Mouse (Mus musculus) lung, embryonic 14.5 days (tissue): ENCODE measurements at regions not wholly inside any gene's neighbourhood (a gene's known extent, or its start where the extent isn't known, plus 50 kb on each side); places are given as distances from the start of the nearest gene placed in this dataset.

ENCODE experiments used
- ATAC-seq: fragments of 200-750 bp; cut with Nextera tagmentation; 2 replicates; pipeline ENCODE4 v1.8.0; 2017; ENCODE audit warnings: mild to moderate bottlenecking, moderate TSS enrichment, moderate library complexity; ENCODE audit not compliant: insufficient read depth
- DNase-seq: peaks from one replicate; pipeline ENCODE4 v3.0.0-alpha.2; 2015
- H3K27ac ChIP-seq: fragments of 300-500 bp; sonication (generic); 2 replicates; pipeline ENCODE4 v1.5.1; 2014; ENCODE audit warnings: low read depth, mild to moderate bottlenecking, moderate library complexity
- H3K27me3 ChIP-seq: fragments of 300-500 bp; sonication (generic); 2 replicates; pipeline ENCODE4 v1.6.1; 2014; ENCODE audit warnings: low read length, control low read depth; ENCODE audit not compliant: insufficient read depth
- H3K36me3 ChIP-seq: fragments of 300-500 bp; sonication (generic); 2 replicates; pipeline ENCODE4 v1.6.1; 2014; ENCODE audit warnings: control low read depth; ENCODE audit not compliant: insufficient read depth
- H3K4me1 ChIP-seq: fragments of 300-500 bp; sonication (generic); 2 replicates; pipeline ENCODE4 v1.6.1; 2014; ENCODE audit warnings: antibody characterized with exemption, control low read depth; ENCODE audit not compliant: insufficient read depth
- H3K4me2 ChIP-seq: fragments of 300-500 bp; sonication (generic); 2 replicates; pipeline ENCODE4 v1.6.1; 2014; ENCODE audit warnings: mild to moderate bottlenecking
- H3K4me3 ChIP-seq: fragments of 300-500 bp; sonication (generic); 2 replicates; pipeline ENCODE4 v1.5.1; 2014; ENCODE audit warnings: low read depth, low read length
- H3K9ac ChIP-seq: fragments of 300-500 bp; sonication (generic); 2 replicates; pipeline ENCODE4 v1.6.1; 2014
- H3K9me3 ChIP-seq: fragments of 300-500 bp; sonication (generic); 2 replicates; pipeline ENCODE4 v1.6.1; 2016; ENCODE audit warnings: low read depth, low read length, control low read depth
- CTCF ChIP-seq: IDR thresholded peaks from 2 replicates; pipeline ENCODE4 v1.5.1; 2016; ENCODE audit warnings: antibody characterized with exemption, low read depth
- WGBS: fragments of 180-500 bp; shearing (Covaris S2); extraction: QIAGEN DNeasy Blood & Tissue Kit; methylation state at CpG from one replicate; pipeline ENCODE4 v1.1.7; 2014; 5-methylcytosine and 5-hydroxymethylcytosine counted together

DNA sequence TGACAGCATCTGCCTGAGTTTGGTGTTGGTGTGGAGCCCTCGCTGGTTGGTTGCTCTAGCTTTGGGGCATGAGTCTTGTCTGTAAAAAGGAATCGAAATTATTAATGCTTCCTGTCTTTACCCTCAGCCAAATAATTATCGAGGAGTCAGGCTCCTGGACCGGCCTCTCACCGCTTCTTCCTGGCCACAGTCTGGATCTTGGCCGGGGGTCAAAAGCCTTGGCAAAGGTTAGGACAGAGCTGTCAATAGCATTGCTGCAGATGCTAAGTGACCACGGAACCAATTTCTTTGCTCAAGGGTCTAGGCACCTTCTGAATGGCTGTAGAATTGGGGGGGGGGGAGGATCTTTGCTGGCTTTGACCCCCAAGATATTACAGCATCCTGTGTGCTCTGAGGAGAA is 207.3 kb downstream of the Sec16b start:
- no peak for DNase-seq
- no peaks in the 10 kb centered on the region for H3K27me3 ChIP-seq
- WGBS, result 80% methylated on average over 7 of the region's 7 CpGs
- no peak overlapping the region for H3K9ac ChIP-seq
- H3K4me1 ChIP-seq, result no peaks in the 10 kb centered on the region
- ATAC-seq, result no peak
- H3K36me3 ChIP-seq, result no peaks in the 10 kb centered on the region
- TF ChIP-seq CTCF, result no peak
- H3K4me3 ChIP-seq, result no peak overlapping the region
- no peak overlapping the region for H3K4me2 ChIP-seq
- H3K9me3 ChIP-seq, result no peaks in the 10 kb centered on the region
- H3K27ac ChIP-seq, result no peak overlapping the region

DNA sequence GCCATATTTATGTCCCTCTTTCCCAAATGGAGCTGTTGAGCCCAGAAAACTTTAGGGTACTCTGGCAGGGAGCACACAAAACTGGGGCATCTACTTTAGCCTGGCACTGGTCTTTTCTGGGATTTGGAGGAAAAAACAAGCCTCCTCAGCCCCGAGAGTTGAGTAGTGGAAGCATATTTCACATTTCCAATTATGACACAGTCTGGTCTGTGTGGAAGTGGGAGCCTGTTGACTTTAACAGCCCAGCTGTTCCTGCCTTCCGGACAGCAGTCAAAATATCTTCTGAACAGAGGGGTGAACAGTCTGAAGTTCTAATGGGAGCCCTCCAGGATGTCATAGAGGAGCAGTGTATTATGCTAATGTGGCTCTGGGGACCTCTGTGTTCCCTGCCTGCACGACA is 209.1 kb downstream of the Sec16b start:
- Histone ChIP-seq H3K36me3 (no peaks in the 10 kb centered on the region), H3K9ac (no peak overlapping the region), H3K4me1 (no peaks in the 10 kb centered on the region), H3K27me3 (no peaks in the 10 kb centered on the region), H3K4me2 (no peak overlapping the region), H3K4me3 (no peak overlapping the region), H3K27ac (no peak overlapping the region), H3K9me3 (no peaks in the 10 kb centered on the region)
- TF ChIP-seq CTCF, result no peak
- 0 out of 2 replicates have a peak, but pooled peaks have one; percentile 28 for ATAC-seq
- DNase-seq, result no peak
- 44% methylated on average over 3 of the region's 3 CpGs for WGBS

DNA sequence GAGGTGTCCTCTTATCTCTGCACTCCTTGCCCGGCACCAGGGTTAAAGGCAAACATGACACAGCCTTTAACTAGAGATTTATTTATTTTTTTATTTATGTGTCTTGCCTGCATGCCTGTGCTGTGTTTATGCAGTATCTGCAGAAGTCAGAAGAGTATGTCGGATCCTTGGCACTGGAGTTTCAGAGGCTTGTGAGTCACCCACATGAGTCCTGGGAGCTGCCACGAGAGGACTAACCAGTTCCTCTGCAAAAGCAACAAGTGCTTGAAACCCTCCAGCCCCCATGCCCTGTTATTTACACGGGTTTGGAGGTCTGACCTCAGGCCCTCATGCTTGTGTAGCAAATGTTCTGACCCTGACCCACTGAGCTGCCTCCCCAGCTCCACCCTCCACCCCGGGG is 210.6 kb downstream of the Sec16b start:
- no peak for ATAC-seq
- Histone ChIP-seq H3K4me3 (no peak overlapping the region), H3K4me1 (no peaks in the 10 kb centered on the region), H3K27me3 (no peaks in the 10 kb centered on the region), H3K9ac (no peak overlapping the region), H3K4me2 (no peak overlapping the region), H3K27ac (no peak overlapping the region), H3K9me3 (no peaks in the 10 kb centered on the region), H3K36me3 (no peaks in the 10 kb centered on the region)
- WGBS, result 16% methylated on average over 5 of the region's 5 CpGs
- DNase-seq, result no peak
- no peak for TF ChIP-seq CTCF

DNA sequence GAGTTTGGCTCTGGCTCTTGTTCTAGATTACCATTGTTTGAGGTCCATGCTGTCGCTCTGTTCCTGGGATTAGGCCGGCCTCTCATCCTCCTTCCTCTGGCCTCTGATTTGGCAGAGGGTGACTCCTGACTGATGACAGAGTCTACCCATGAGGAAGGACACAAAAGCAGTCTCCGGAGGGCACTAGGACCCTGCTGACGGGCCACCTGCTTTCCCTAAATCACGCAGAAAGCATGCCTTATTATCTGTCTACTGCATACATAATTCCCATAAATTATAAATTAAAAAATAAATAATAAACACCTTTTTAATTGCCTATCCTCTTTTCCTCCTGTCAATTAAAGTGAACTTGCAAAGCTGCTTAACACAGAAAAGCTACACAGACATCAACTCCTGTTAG is 215.4 kb downstream of the Sec16b start:
- Histone ChIP-seq H3K4me2 (no peak overlapping the region), H3K36me3 (no peaks in the 10 kb centered on the region), H3K4me3 (no peak overlapping the region), H3K4me1 (no peaks in the 10 kb centered on the region), H3K9ac (no peak overlapping the region), H3K27ac (no peak overlapping the region), H3K27me3 (no peaks in the 10 kb centered on the region), H3K9me3 (no peaks in the 10 kb centered on the region)
- TF ChIP-seq CTCF, result no peak
- DNase-seq (no peak), ATAC-seq (no peak)
- WGBS, result 83% methylated on average over 5 of the region's 5 CpGs

DNA sequence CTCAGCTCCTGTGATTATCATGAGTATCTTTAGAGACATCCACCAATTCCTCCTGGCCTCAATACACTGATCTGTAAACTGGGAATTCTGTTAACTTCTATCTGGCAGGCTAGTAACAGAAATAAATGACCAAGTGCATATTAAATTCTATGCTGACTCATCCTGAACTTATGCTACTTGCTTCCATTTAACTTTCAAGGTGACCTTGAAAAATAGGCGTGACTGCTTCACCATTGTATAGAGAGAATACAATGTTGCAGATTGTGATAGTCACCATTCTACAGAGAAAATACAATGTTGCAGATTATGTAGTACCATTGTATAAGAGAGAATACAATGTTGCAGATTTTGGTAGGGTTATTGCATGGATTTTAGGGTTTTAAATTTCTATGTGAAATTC is 224.6 kb downstream of the Sec16b start:
- Histone ChIP-seq H3K4me1 (no peaks in the 10 kb centered on the region), H3K4me3 (no peak overlapping the region), H3K4me2 (no peak overlapping the region), H3K9me3 (no peaks in the 10 kb centered on the region), H3K27me3 (no peaks in the 10 kb centered on the region), H3K27ac (no peak overlapping the region), H3K36me3 (no peaks in the 10 kb centered on the region), H3K9ac (no peak overlapping the region)
- no peak for TF ChIP-seq CTCF
- DNase-seq, result no peak
- 96% methylated on average over 1 of the region's 1 CpGs for WGBS
- ATAC-seq, result no peak

DNA sequence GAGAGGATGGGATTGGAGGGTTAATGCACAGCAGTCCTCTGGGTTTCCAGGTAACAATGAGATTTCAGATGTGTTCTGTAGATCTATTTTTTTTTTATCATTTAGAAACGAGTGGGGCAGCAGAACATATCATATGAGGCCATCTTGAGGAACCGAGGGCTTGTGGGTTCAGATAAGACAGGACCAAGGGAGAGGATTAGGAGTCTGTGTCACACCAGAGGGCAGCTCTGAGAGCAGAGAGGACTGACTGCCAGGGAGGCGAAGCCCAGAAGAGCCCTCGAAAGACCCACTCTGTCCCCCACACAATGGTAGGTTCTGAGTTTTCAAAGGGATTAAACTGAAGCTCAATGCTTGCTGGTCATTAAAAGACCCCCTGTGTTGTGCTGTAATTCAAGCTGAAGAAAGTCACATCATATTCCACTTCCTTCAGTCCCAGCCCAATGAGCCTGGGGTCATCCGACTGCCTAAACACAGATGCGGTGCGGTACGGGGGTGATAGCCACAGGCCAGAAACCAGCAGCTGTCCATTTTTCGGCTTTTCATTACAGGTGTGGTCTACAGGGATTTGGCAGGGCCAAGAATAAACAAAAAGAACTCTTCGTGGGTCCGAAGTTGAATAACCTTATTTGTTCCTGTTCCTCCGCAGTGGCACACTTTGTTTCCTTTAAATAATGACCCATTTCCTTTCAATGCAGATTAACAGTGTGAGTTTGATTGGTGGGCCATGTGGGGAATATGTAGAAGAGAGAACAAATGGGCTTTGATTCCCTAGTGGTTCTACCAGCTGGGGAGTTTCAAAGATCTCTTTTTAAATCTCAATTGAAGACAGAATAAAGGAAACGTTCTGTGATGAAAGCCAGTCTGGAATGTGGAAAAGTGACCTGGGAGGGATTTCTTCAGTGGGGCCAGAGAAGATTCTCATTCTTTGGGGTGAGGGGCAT is 234.5 kb downstream of the Sec16b start:
- no peak for ATAC-seq
- no peak overlapping the region for H3K4me3 ChIP-seq
- DNase-seq, result no peak
- no peak overlapping the region for H3K27ac ChIP-seq
- H3K9me3 ChIP-seq, result no peaks in the 10 kb centered on the region
- no peak for TF ChIP-seq CTCF
- H3K36me3 ChIP-seq, result no peaks in the 10 kb centered on the region
- H3K9ac ChIP-seq, result no peak overlapping the region
- no peaks in the 10 kb centered on the region for H3K27me3 ChIP-seq
- H3K4me2 ChIP-seq, result no peak overlapping the region
- H3K4me1 ChIP-seq, result no peaks in the 10 kb centered on the region
- 50% methylated on average over 13 of the region's 13 CpGs for WGBS

DNA sequence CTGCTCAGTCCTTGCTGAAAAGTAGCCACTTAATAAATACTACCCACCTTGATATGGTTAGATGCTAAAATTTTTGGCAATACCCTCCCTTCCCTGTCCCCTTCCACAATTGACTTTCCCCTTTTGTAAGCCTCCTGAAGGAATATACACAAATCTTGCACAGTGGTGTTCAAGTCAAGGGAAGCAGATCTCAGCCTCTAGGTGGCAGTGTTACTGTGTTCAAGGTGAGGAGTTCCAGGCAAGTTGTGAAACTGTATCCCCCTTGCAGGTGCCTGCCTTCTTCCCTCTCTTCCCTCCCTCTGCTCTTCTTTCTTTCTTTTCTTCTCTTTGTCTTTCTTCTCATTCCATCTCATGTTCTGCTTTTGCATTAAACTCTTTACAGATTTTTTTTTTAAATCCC is 239.1 kb downstream of the Sec16b start:
- Histone ChIP-seq H3K9me3 (no peaks in the 10 kb centered on the region), H3K27me3 (no peaks in the 10 kb centered on the region), H3K4me3 (no peak overlapping the region), H3K9ac (no peak overlapping the region), H3K4me2 (no peak overlapping the region), H3K36me3 (no peaks in the 10 kb centered on the region), H3K4me1 (no peaks in the 10 kb centered on the region), H3K27ac (no peak overlapping the region)
- ATAC-seq, result no peak
- peak; percentile 86 for DNase-seq
- peak; percentile 82 for TF ChIP-seq CTCF
